Mouse (Mus musculus) splenic B cell, adult 2 months (primary cell): ENCODE measurements around the gene Taf1c.

Experiments
- DNase-seq: peaks from one replicate; pipeline ENCODE4 v3.0.0-alpha.2; 2011; ENCODE audit warnings: low read depth, low spot score
- H3K27me3 ChIP-seq: 2 replicates; pipeline ENCODE4 v1.6.1; 2012; ENCODE audit warnings: mild to moderate bottlenecking, low read length, moderate library complexity, mixed read lengths; ENCODE audit not compliant: control insufficient read depth, poor library complexity, insufficient read depth, severe bottlenecking
- H3K36me3 ChIP-seq: 2 replicates; pipeline ENCODE4 v1.6.1; 2012; ENCODE audit warnings: mild to moderate bottlenecking, low read length, moderate library complexity, mixed read lengths; ENCODE audit not compliant: control insufficient read depth, poor library complexity, insufficient read depth, severe bottlenecking

The Taf1c gene

GRCm38 (mm10) chr8:119632909-119633308 is 27.9 kb upstream of the Taf1c start:
- Histone ChIP-seq H3K27me3 (no peaks in the 10 kb centered on the region), H3K36me3 (no peaks in the 10 kb centered on the region)
- no peak for DNase-seq

GRCm38 (mm10) chr8:119632246-119632645 is 27.2 kb upstream of the Taf1c start:
- H3K36me3 ChIP-seq: no peaks in the 10 kb centered on the region
- DNase-seq: no peak
- H3K27me3 ChIP-seq: no peaks in the 10 kb centered on the region

GRCm38 (mm10) chr8:119630841-119631240 is 25.8 kb upstream of the Taf1c start:
- no peaks in the 10 kb centered on the region for H3K36me3 ChIP-seq
- DNase-seq: no peak
- H3K27me3 ChIP-seq: no peaks in the 10 kb centered on the region

GRCm38 (mm10) chr8:119627613-119628359 is 22.8 kb upstream of the Taf1c start:
- Histone ChIP-seq H3K36me3 (no peaks in the 10 kb centered on the region), H3K27me3 (no peaks in the 10 kb centered on the region)
- DNase-seq: no peak

- Histone ChIP-seq H3K36me3 (no peaks in the 10 kb centered on the region), H3K27me3 (no peaks in the 10 kb centered on the region)
- DNase-seq: no peak
These were observed 22.2 kb upstream of the Taf1c start for GRCm38 (mm10) chr8:119627199-119627598.

GRCm38 (mm10) chr8:119625788-119626187 is 20.8 kb upstream of the Taf1c start:
- Histone ChIP-seq H3K27me3 (no peaks in the 10 kb centered on the region), H3K36me3 (no peaks in the 10 kb centered on the region)
- no peak for DNase-seq

GRCm38 (mm10) chr8:119624916-119625315 is 19.9 kb upstream of the Taf1c start:
- no peaks in the 10 kb centered on the region for H3K27me3 ChIP-seq
- H3K36me3 ChIP-seq: no peaks in the 10 kb centered on the region
- DNase-seq: no peak

- Histone ChIP-seq H3K27me3 (no peaks in the 10 kb centered on the region), H3K36me3 (no peaks in the 10 kb centered on the region)
- no peak for DNase-seq
These were observed 18.7 kb upstream of the Taf1c start for GRCm38 (mm10) chr8:119623744-119624143.

- H3K36me3 ChIP-seq: no peaks in the 10 kb centered on the region
- DNase-seq: no peak
- no peaks in the 10 kb centered on the region for H3K27me3 ChIP-seq
These were observed 18.0 kb upstream of the Taf1c start for GRCm38 (mm10) chr8:119623061-119623460.

GRCm38 (mm10) chr8:119622555-119622954 is 17.5 kb upstream of the Taf1c start:
- Histone ChIP-seq H3K27me3 (no peaks in the 10 kb centered on the region), H3K36me3 (no peaks in the 10 kb centered on the region)
- no peak for DNase-seq

- Histone ChIP-seq H3K27me3 (no peaks in the 10 kb centered on the region), H3K36me3 (no peaks in the 10 kb centered on the region)
- no peak for DNase-seq
These were observed 15.9 kb upstream of the Taf1c start for GRCm38 (mm10) chr8:119620848-119621465.

- DNase-seq: no peak
- H3K36me3 ChIP-seq: no peaks in the 10 kb centered on the region
- H3K27me3 ChIP-seq: no peaks in the 10 kb centered on the region
These were observed 15.3 kb upstream of the Taf1c start for GRCm38 (mm10) chr8:119620116-119620840.

GRCm38 (mm10) chr8:119618887-119619286 is 13.9 kb upstream of the Taf1c start:
- Histone ChIP-seq H3K27me3 (no peaks in the 10 kb centered on the region), H3K36me3 (no peaks in the 10 kb centered on the region)
- no peak for DNase-seq

GRCm38 (mm10) chr8:119617586-119617985 is 12.6 kb upstream of the Taf1c start:
- Histone ChIP-seq H3K27me3 (no peaks in the 10 kb centered on the region), H3K36me3 (no peaks in the 10 kb centered on the region)
- DNase-seq: no peak

- no peaks in the 10 kb centered on the region for H3K36me3 ChIP-seq
- H3K27me3 ChIP-seq: no peaks in the 10 kb centered on the region
- DNase-seq: no peak
These were observed 11.8 kb upstream of the Taf1c start for GRCm38 (mm10) chr8:119616811-119617210.
